Mouse (Mus musculus) heart, adult 2 months (tissue): ENCODE data around the gene Kpna3. TPM values are rescaled to one million over a fixed set of nuclear protein-coding genes. Genes with fewer than 3 reads are reported as not detected.

Source experiments
- DNase-seq, 2 experiments: peaks; one replicate each; pipeline ENCODE4 v3.0.0; 2021
- H3K27ac ChIP-seq: fragments of 200-600 bp; 2 replicates; pipeline ENCODE4 v1.8.1; 2022
- H3K27me3 ChIP-seq: fragments of 200-500 bp; 2 replicates; pipeline ENCODE4 v1.6.1; 2012; ENCODE audit warnings: mild to moderate bottlenecking, low read length, inconsistent platforms, mixed read lengths; ENCODE audit not compliant: control insufficient read depth, insufficient read depth
- H3K36me3 ChIP-seq: fragments of 200-500 bp; 2 replicates; pipeline ENCODE4 v1.6.1; 2012; ENCODE audit warnings: low read length, inconsistent platforms; ENCODE audit not compliant: control insufficient read depth, insufficient read depth
- H3K4me1 ChIP-seq: fragments of 200-500 bp; 2 replicates; pipeline ENCODE4 v1.6.1; 2011; ENCODE audit warnings: low read length; ENCODE audit not compliant: control insufficient read depth, insufficient read depth
- H3K4me3 ChIP-seq: fragments of 200-600 bp; 2 replicates; pipeline ENCODE4 v1.8.1; 2022
- H3K79me2 ChIP-seq: fragments of 200-500 bp; replicated peaks from 2 replicates; pipeline ENCODE4 v1.6.1; 2012; ENCODE audit warnings: mild to moderate bottlenecking, inconsistent platforms, low read length, moderate library complexity, mixed read lengths; ENCODE audit not compliant: control insufficient read depth, insufficient read depth
- H3K9ac ChIP-seq: fragments of 200-500 bp; 2 replicates; pipeline ENCODE4 v1.6.1; 2012; ENCODE audit warnings: low read depth, mild to moderate bottlenecking, control low read depth, inconsistent platforms, low read length, mixed read lengths
- CTCF ChIP-seq: fragments of 200-600 bp; IDR thresholded peaks from 2 replicates; pipeline ENCODE4 v1.8.1; 2022; ENCODE audit warnings: antibody characterized with exemption, mild to moderate bottlenecking, moderate library complexity
- EP300 ChIP-seq: fragments of 200-500 bp; IDR thresholded peaks from 2 replicates; pipeline ENCODE4 v1.6.1; 2011; ENCODE audit warnings: low read depth, low read length, control low read depth; ENCODE audit not compliant: insufficient read depth
- POLR2A ChIP-seq: fragments of 200-500 bp; IDR thresholded peaks from 2 replicates; pipeline ENCODE4 v1.6.1; 2011; ENCODE audit warnings: mild to moderate bottlenecking, low read depth, low read length, control low read depth; ENCODE audit not compliant: insufficient read depth
- WGBS: fragments of 180-500 bp; shearing (Covaris S2); methylation state at CpG from one replicate; pipeline ENCODE4 v1.1.7; 2018; 5-methylcytosine and 5-hydroxymethylcytosine counted together
- intact Hi-C: fragments of 180-260 bp; cut with DNase I; formaldehyde crosslinking; loops from one replicate; pipeline ENCODE4 v1.15.1; 2025
- polyA plus RNA-seq: library from polyadenylated mRNA; depleted of rRNA; stranded (reverse); fragments of >200 nt; gene quantifications from 2 replicates; pipeline ENCODE4 v1.2.3, GENCODE M21; 2012
- total RNA-seq, 2 experiments: library from RNA; stranded (reverse); gene quantifications; 2 replicates each; pipeline ENCODE4 v1.2.3; 2021

Gene Kpna3
- total and polyA plus RNA-seq, 3 experiments: 16.1 to 53.4 (median 51.3) TPM

DNA sequence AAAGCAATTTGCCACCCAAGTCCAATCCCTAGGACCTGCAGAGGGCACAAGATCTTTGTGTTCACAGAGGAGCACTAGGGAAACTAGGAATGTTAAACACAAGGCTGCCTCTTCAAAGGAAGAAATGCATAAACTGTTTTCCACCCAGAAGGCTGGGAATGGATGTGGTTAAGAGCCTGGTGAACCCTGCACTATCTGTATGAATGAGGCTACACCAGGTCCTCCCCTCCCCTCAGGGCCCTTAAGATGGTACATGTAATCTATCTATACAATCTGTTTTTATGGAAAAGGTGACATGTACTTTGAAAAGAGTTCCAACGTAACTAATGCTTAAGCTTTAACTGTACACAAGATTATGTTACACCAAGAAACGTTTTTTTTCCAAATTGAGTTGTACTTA, 29.7 kb downstream of the Kpna3 start:
- WGBS: 52% methylated on average over 2 of the region's 2 CpGs
- Histone ChIP-seq H3K27ac (no peak overlapping the region), H3K27me3 (no peaks in the 10 kb centered on the region), H3K9ac (no peak overlapping the region), H3K79me2 (no peaks in the 10 kb centered on the region), H3K4me3 (no peak overlapping the region), H3K36me3 (peaks cover 6% of the 10 kb centered on the region), H3K4me1 (peaks cover 3% of the 10 kb centered on the region)
- intact Hi-C loops: loop anchor here (2.0 kb wide), 1 partner anchor 23 kb away; no protein-coding TSS in a partner anchor
- DNase-seq: no peak
- TF ChIP-seq CTCF (peak; percentile 20), EP300 (no peak), POLR2A (no peak)

DNA sequence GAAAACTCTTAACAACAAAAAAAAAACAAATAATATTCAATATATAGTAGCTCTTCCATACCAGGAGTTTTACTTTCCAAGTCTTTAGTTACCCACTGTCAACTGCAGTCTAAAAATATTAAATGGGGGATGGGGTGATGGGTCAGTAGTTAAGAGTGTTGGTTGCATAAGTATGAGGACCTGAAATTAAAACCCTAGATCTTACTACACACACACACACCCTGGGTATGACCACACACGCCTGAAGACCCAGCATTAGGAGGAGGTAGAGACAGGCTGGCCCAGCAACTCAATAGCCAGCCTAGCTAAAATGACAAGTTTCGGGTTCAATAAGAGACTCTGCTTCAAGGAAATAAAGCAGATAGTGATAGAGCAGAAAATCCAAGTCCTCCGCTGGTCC, 32.6 kb downstream of the Kpna3 start:
- H3K9ac ChIP-seq: no peak overlapping the region
- H3K4me3 ChIP-seq: no peak overlapping the region
- no peak for DNase-seq
- intact Hi-C loops: no loop called here
- peaks cover 3% of the 10 kb centered on the region for H3K4me1 ChIP-seq
- H3K36me3 ChIP-seq: peaks cover 5% of the 10 kb centered on the region
- H3K27ac ChIP-seq: no peak overlapping the region
- WGBS: 99% methylated on average over 3 of the region's 3 CpGs
- H3K27me3 ChIP-seq: no peaks in the 10 kb centered on the region
- no peaks in the 10 kb centered on the region for H3K79me2 ChIP-seq
- TF ChIP-seq EP300 (no peak), CTCF (no peak), POLR2A (no peak)

DNA sequence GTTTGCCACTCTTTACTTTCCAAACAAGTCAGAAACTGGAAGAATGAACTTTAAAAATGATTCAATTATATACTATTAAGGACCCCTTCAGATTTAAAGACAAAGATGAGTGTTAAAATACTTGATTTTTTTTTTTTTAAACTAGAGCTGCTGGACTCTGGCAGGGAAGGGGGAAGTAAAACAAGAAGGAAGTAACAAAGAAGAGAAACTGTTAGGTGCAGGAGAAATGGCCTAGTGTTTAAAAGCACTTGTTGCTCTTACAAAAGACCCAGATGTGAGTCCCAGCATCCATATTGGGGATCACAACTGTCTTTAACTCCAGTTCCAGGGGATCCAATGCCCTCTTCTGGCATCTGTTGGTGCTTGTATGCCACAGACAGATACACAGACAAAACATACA, 33.9 kb downstream of the Kpna3 start:
- no peak for TF ChIP-seq EP300
- no peak for TF ChIP-seq POLR2A
- TF ChIP-seq CTCF: no peak
- intact Hi-C loops: no loop called here
- peaks cover 3% of the 10 kb centered on the region for H3K4me1 ChIP-seq
- no peak for DNase-seq
- H3K79me2 ChIP-seq: no peaks in the 10 kb centered on the region
- H3K36me3 ChIP-seq: peaks cover 3% of the 10 kb centered on the region
- H3K27ac ChIP-seq: no peak overlapping the region
- no peak overlapping the region for H3K9ac ChIP-seq
- no peak overlapping the region for H3K4me3 ChIP-seq
- no peaks in the 10 kb centered on the region for H3K27me3 ChIP-seq

DNA sequence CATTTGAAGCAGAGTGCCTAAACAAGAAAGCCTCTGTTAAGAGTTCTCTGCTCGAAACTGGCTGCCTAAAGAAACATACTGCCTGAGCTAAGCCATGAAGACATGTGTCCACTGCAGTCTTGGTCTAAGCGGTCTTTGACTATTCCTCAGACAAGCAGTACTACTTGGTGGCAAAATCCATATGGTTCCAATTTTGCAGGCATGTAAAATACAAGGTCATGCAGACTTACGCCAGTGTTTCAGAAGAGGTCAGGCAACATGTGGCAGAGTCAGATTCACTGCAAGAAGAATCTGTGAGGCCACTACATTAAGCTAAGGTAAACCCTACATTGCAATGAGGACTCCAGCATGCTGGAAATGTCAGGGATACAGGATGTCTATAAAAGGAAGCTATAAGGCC, 34.7 kb downstream of the Kpna3 start:
- no peaks in the 10 kb centered on the region for H3K27me3 ChIP-seq
- WGBS: 95% methylated on average over 3 of the region's 3 CpGs
- H3K27ac ChIP-seq: no peak overlapping the region
- H3K9ac ChIP-seq: no peak overlapping the region
- TF ChIP-seq EP300 (no peak), CTCF (no peak), POLR2A (no peak)
- no peaks in the 10 kb centered on the region for H3K79me2 ChIP-seq
- no peak for DNase-seq
- intact Hi-C loops: loop anchor here (5.0 kb wide), 1 partner anchor 92 kb away; no protein-coding TSS in a partner anchor
- no peaks in the 10 kb centered on the region; the same call in 1 of the 2 replicates for H3K36me3 ChIP-seq
- no peaks in the 10 kb centered on the region; the same call in none of the 2 replicates for H3K4me1 ChIP-seq
- H3K4me3 ChIP-seq: no peak overlapping the region

DNA sequence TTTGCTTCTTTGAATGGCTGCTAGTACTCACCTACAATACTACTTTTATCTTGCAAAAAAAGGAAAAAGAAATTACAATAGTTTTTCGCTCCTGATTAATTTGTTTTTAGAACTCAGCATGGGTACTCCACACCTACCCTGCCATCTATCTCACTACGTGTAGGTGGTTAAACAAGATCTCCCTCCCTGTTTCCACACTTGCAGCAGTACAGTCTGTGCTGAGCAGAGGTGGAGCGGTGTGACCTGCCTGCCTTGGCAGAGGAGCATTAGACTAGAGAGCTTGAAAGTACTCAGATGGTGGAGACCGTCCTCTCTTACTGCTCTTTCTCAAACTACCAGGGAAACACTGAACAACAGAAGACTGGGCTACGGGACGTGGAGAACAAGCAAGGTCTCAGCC, 44.9 kb downstream of the Kpna3 start:
- 94% methylated on average over 6 of the region's 6 CpGs for WGBS
- H3K79me2 ChIP-seq: no peaks in the 10 kb centered on the region
- intact Hi-C loops: loop anchor here (5.0 kb wide), 1 partner anchor 38 kb away; no protein-coding TSS in a partner anchor
- peaks cover 2% of the 10 kb centered on the region; the same call in 1 of the 2 replicates for H3K4me1 ChIP-seq
- TF ChIP-seq POLR2A (no peak), EP300 (no peak), CTCF (no peak)
- H3K27ac ChIP-seq: no peak overlapping the region
- H3K36me3 ChIP-seq: peaks cover 5% of the 10 kb centered on the region
- no peak overlapping the region for H3K4me3 ChIP-seq
- DNase-seq: no peak
- H3K27me3 ChIP-seq: no peaks in the 10 kb centered on the region
- no peak overlapping the region for H3K9ac ChIP-seq

DNA sequence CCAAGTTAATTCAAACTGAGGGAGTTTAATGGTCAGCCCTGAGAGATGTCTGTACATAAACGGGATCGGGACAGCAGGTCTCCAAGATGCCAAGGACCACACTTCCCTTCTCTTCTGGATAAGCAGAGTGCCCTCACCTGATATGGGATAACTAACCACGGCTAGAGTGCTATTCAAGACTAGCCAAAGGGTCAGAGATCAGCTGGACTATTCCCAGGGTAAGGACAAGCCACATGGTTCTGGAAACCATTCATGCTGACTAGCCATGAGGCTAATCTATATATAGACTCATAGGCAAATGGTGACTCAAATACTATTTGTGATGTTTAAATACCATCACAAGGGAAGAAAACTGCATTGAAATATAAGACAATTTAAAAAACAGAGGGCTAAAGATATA, 49.1 kb downstream of the Kpna3 start:
- H3K4me3 ChIP-seq: no peak overlapping the region
- TF ChIP-seq POLR2A (no peak), EP300 (no peak), CTCF (no peak)
- peaks cover 5% of the 10 kb centered on the region for H3K36me3 ChIP-seq
- WGBS: 63% methylated on average over 3 of the region's 3 CpGs
- DNase-seq: no peak
- no peak overlapping the region for H3K9ac ChIP-seq
- intact Hi-C loops: no loop called here
- peak overlapping the region; percentile 15; the same call in 1 of the 2 replicates for H3K27ac ChIP-seq
- peaks cover 2% of the 10 kb centered on the region; the same call in 1 of the 2 replicates for H3K4me1 ChIP-seq
- no peaks in the 10 kb centered on the region for H3K79me2 ChIP-seq
- H3K27me3 ChIP-seq: no peaks in the 10 kb centered on the region
